Mouse (Mus musculus): ENCODE data around the gene Tfdp1.

DNA sequence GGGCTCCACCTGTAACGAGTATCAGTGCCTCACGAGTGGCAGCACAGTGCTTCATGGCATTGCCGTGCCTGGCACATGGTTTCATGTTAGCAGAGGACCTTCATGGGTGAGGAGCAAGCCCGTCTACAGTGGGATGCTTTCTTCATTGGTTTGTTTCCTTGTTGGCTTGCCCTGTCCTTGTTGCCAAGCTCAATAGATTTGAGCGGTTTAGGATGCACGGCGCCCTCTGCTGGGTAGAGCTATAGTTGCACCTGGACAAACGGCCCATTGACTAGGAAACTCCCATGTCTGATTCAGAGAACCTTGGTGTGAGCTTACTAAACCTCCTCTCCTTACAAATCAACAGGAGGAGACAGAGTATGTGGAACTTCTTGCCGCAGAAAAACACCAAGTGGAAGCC is 46.2 kb upstream of the Tfdp1 start:
- TF ChIP-seq CTCF (IDR thresholded peaks at IDR 0.05; ENCODE audit: extremely low read depth, insufficient read depth, low read length) (peak; percentile 84), POLR2A (IDR thresholded peaks at IDR 0.05; ENCODE audit: extremely low read depth, insufficient read depth, low read length) (no peak)

All from cortical plate, adult 2 months (tissue).